Mouse (Mus musculus) E14TG2a.4 (cell line): Measurements from ENCODE around the gene H2-Ke6.
A peak's percentile ranks its signal among the peaks of the same experiment; 100 is the strongest.
"Not testable (repeated sequence)": the region's sequence is repeated elsewhere in the genome, so short reads cannot be mapped to it uniquely, and the experiment has no call there.

Experiments
- H3K27me3 ChIP-seq: 2 replicates; pipeline ENCODE4 v1.6.1; 2014; ENCODE audit warnings: low read length, control low read depth; ENCODE audit not compliant: insufficient read depth
- H3K36me3 ChIP-seq: 2 replicates; pipeline ENCODE4 v1.6.1; 2014; ENCODE audit warnings: low read length, control low read depth; ENCODE audit not compliant: insufficient read depth
- H3K4me1 ChIP-seq: replicated peaks from 2 replicates; pipeline ENCODE4 v1.6.1; 2014; ENCODE audit warnings: low read depth, low read length, control low read depth
- H3K4me3 ChIP-seq: replicated peaks from 2 replicates; pipeline ENCODE4 v1.5.1; 2014; ENCODE audit warnings: mild to moderate bottlenecking, low read length
- H3K9me3 ChIP-seq: 2 replicates; pipeline ENCODE4 v1.6.1; 2014; ENCODE audit warnings: low read length, control low read depth
- CTCF ChIP-seq: conservative IDR thresholded peaks from 2 replicates; pipeline ENCODE4 v1.5.1; 2014; ENCODE audit warnings: low read length
- NANOG ChIP-seq: IDR thresholded peaks from 2 replicates; pipeline ENCODE4 v1.6.1; 2014; ENCODE audit warnings: borderline replicate concordance, low read length, mixed read lengths
- POU5F1 ChIP-seq: IDR thresholded peaks from 2 replicates; pipeline ENCODE4 v1.6.1; 2014; ENCODE audit warnings: low read length, borderline replicate concordance

H2-Ke6 gene

DNA sequence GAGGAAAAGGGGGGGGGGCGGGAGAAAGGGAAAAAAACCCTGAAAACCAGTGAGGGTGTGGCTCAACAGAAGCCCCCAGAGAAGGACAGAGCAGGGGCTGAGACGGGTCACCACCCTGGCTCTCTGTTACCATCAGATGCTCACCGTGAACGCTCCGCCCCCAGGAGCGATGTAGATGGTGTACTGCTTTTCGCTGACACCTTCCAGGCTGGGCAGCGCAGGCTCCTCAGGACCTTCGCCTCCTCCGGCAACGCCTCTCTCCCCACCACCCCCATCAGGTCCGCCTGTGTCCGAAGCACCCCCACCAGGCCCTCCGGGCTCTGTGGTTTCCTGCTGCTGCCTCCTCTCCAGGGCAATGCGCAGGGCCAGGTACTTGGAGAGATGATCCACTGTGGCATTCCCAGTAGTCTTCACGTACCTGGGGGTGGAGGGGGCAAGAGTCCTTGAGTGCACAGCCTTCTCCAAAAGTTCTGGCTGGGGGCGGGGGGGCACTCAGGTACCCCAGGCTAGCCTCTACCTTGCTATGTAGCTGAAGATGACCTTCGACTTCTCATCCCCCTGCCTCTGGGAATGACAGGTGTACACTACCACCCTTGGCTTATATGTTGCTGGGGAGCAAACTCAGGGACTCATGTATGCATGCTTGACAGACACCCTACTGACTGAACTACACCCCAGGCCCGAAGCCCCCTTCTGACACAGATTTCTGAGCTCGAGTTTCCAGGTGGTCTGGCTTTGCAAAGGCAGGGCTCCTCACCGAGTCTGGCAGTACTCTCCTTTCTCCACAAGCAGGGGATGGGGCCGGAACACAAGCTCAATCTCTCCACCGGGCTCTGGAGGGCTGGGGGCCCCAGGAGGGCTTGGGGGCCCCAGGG lies 6.1 kb downstream of the H2-Ke6 start:
- Histone ChIP-seq H3K4me3 (peak overlapping the region; percentile 95), H3K36me3 (peaks cover 26% of the 10 kb centered on the region)
- TF ChIP-seq POU5F1 (no peak), NANOG (no peak), CTCF (no peak)

DNA sequence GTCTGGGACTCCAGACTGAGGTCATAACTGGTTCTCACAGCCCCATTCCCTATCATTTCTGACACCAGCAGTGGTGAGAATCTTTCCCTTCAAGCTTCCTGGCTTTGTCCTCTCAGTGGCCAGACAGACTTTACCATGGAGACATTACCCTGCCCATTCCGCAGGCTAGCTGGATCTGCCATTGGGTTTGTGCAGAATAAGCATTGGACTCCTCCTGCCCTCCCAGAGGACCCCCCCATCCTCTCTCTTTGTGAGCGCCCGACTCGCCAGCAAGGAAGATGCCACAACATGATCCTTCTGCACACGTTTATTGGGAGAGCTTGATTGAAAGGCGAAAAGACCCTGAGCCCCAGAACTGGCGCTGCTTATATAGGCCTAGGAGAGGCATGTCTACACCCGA lies 14.4 kb downstream of the H2-Ke6 start:
- H3K9me3 ChIP-seq: peaks cover 51% of the 10 kb centered on the region
- H3K27me3 ChIP-seq: no peaks in the 10 kb centered on the region
- H3K4me3 ChIP-seq: no peak overlapping the region
- TF ChIP-seq NANOG (no peak), POU5F1 (no peak), CTCF (no peak)
- H3K4me1 ChIP-seq: no peaks in the 10 kb centered on the region
- no peaks in the 10 kb centered on the region for H3K36me3 ChIP-seq

More for the DNA sequence above, 6.1 kb downstream of the H2-Ke6 start:
- Histone ChIP-seq H3K27me3 (peaks cover 16% of the 10 kb centered on the region), H3K9me3 (peaks cover 44% of the 10 kb centered on the region), H3K4me1 (peaks cover 47% of the 10 kb centered on the region)

DNA sequence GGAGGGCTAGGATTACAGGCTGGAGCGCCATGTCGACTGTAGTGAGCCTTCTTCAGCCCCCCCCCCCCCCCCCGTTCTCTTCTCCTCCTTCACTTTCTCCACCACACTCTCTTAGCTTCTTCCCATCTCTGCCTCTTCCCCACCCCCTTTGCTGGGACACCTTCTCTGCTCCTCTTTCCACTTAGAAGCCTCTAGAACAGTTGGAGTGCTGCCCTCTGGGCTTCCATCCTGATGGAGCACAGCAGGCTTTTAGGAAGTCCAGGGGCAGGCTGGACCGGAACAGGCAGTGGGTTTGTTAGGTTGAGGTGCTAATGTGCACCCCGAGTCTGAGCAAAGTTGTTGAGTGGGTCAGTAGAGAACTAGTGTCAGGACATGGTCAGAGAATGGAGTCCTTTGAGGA lies 17.7 kb downstream of the H2-Ke6 start:
- Histone ChIP-seq H3K36me3 (no peaks in the 10 kb centered on the region), H3K4me1 (peaks cover 4% of the 10 kb centered on the region), H3K27me3 (peaks cover 9% of the 10 kb centered on the region; the same call in 1 of the 2 replicates), H3K9me3 (peaks cover 23% of the 10 kb centered on the region), H3K4me3 (no peak overlapping the region)
- TF ChIP-seq CTCF: no peak
- TF ChIP-seq NANOG: no peak
- TF ChIP-seq POU5F1: no peak

DNA sequence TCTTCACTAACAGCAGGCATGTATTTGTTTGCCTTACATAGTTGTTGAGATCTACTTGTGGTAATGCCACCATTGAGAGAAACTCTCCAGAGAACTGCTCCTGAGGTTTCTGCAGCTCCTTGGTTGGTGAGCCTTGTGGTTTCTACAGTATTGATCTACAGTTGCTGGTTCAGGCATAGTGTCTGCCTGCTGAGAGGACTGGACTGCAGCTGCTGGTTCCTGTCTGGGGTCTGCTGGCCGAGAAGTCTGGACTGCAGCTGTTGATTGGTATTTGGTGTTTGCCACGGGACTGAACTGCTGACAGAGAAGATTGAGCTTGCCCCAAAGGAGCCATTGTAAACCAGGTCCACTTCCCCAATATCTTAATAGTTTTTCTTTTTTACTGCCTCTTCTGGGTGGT lies 21.3 kb downstream of the H2-Ke6 start:
- Histone ChIP-seq H3K36me3 (no peaks in the 10 kb centered on the region), H3K4me1 (peaks cover 13% of the 10 kb centered on the region), H3K27me3 (peaks cover 18% of the 10 kb centered on the region), H3K9me3 (0 out of 2 replicates have a peak, but pooled peaks cover 4% of the 10 kb centered on the region), H3K4me3 (no peak overlapping the region)
- no peak for TF ChIP-seq NANOG
- TF ChIP-seq POU5F1: no peak
- TF ChIP-seq CTCF: no peak

DNA sequence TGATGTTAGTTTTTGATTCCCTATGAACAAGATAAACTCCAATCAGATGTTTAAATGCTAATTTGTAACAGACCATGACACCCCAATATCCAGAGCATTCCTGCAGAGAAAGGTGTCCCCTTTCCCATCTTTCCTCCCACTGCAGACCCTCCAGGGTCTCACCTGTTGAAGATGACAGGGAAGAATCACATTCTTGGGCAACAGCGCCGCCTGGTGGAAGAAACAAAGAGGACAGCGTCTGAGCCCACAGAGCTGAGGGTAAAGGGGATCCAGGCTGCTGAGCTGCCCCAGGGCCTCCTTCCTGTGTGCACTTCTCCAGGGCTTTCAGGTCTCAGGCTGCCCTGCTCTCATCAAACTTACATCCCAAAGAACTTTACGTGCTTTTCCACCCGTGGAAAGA lies 24.4 kb downstream of the H2-Ke6 start:
- TF ChIP-seq CTCF: peak; percentile 96
- no peak for TF ChIP-seq POU5F1
- TF ChIP-seq NANOG: no peak
- no peaks in the 10 kb centered on the region for H3K36me3 ChIP-seq
- 0 out of 2 replicates have a peak, but pooled peaks cover 4% of the 10 kb centered on the region for H3K9me3 ChIP-seq
- peaks cover 49% of the 10 kb centered on the region for H3K27me3 ChIP-seq
- peaks cover 21% of the 10 kb centered on the region for H3K4me1 ChIP-seq
- peak overlapping the region; percentile 39; the same call in 1 of the 2 replicates for H3K4me3 ChIP-seq

DNA sequence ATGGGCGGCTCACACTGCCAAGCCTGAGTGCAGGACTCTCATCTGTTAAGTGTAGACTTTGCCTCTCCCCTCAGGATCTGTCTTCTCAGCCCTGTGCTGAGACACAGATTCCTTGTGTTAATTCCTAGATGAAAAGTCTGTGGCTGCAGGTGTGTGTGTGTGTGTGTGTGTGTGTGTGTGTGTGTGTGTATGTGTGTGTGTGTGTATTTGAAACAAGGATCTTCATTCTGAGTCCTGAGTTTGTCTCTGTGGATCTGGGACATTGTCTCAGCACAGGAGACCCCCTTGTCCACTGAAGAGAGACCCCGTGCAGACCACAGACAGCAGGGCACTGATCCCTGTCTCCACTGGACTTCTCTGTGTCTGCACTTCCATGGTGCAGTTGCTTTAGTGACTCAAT lies 27.1 kb downstream of the H2-Ke6 start:
- not testable (repeated sequence) for H3K9me3 ChIP-seq, H3K36me3 ChIP-seq, H3K4me3 ChIP-seq
- Histone ChIP-seq H3K4me1 (peaks cover 18% of the 10 kb centered on the region), H3K27me3 (peaks cover 66% of the 10 kb centered on the region)

DNA sequence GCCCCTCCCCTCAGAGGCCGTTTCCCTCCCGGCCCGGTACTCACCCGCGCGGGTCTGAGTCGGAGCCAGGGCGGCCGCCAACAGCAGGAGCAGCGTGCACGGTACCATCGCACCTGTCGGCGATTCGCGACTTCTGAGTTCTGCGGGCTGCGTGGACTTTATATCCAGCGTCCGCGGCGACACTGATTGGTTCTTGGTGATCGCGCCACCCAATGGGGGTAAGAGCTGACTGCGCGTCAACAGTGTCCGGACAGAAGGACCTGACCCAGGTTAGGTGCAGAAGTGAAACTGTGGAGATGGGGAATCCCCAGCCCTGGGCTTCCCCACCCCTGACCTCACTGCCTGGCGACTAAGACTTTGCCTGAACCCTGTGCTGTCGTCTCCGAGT lies 27.7 kb downstream of the H2-Ke6 start, which contains the start of gene H2-K1:
Gene H2-K1, minus strand, starts transcription at position 198 of the 388 bp plus-strand sequence.
- Histone ChIP-seq H3K36me3 (no peaks in the 10 kb centered on the region), H3K4me3 (peak within 1 kb of the TSS; percentile 80), H3K27me3 (peaks cover 66% of the 10 kb centered on the region), H3K4me1 (peaks cover 18% of the 10 kb centered on the region), H3K9me3 (0 out of 2 replicates have a peak, but pooled peaks cover 4% of the 10 kb centered on the region)
- TF ChIP-seq NANOG (no peak), CTCF (no peak), POU5F1 (no peak)

DNA sequence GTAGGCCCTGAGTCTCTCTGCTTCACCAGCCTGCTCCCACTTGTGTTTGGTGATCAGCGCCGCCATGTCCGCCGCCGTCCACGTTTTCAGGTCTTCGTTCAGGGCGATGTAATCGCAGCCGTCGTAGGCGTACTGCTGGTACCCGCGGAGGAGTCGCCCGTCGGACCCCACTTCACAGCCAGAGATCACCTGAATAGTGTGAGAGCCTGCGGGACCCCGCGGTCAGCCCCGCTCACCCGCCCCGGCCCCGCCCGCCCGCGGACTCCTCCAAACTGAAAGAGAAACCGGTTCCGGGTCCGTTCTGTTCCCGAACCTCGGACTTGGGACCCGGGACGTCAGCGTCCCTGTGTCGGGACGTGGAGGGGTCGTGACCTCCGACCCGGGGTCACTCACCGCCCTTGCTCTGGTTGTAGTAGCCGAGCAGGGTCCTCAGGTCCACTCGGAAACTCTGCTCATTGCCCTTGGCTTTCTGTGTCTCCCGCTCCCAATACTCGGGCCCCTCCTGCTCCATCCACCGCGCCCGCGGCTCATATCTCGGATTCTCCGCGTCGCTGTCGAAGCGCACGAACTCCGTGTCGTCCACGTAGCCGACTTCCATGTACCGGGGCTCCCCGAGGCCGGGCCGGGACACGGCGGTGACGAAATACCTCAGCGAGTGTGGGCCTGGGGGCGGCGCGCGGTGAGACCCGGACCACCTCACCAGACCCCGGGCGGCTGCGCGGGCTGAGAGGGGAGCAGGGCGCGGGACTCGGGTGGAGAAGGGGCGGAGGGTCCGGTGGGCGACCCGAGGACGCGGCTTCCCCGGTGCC lies 28.3 kb downstream of the H2-Ke6 start:
- Histone ChIP-seq H3K27me3 (peaks cover 69% of the 10 kb centered on the region), H3K36me3 (no peaks in the 10 kb centered on the region), H3K4me3 (peak overlapping the region; percentile 80), H3K4me1 (peaks cover 18% of the 10 kb centered on the region), H3K9me3 (0 out of 2 replicates have a peak, but pooled peaks cover 4% of the 10 kb centered on the region)
- TF ChIP-seq CTCF (no peak), POU5F1 (no peak)

DNA sequence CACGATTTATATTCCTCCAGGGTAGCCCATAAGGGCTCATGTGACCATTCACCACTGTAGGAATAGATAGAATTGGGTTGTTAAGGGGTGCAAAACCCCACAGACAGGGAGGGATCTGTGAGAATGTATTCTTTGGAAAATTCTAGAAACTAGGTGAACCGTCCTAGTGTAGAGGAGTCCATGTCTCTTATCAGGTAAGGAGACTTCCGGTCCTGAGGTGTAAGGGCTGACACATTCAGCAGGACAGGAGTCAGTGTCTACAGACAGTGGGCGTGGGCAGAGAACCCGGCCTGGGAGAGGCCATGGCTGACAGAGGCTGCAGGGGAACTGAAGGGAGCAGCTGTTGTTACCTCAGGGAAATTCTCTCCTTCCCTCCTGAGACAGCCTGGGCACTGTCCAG lies 29.2 kb downstream of the H2-Ke6 start:
- Histone ChIP-seq H3K27me3 (peaks cover 69% of the 10 kb centered on the region), H3K4me1 (peaks cover 10% of the 10 kb centered on the region)
- not testable (repeated sequence) for H3K9me3 ChIP-seq, H3K4me3 ChIP-seq, H3K36me3 ChIP-seq

DNA sequence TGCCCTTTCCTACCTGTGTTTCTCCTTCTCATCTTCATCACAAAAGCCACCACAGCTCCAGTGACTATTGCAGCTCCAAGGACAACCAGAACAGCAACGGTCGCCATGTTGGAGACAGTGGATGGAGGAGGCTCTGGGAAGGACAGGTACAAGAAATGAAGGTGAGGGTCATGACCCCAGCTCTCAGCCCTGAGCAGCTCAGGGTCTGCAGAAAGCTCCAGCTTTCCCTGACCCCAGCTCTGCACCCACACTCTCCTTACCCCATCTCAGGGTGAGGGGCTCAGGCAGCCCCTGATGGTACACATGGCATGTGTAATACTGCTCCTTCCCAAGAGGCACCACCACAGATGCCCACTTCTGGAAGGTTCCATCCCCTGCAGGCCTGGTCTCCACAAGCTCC lies 30.8 kb downstream of the H2-Ke6 start:
- not testable (repeated sequence) for H3K36me3 ChIP-seq, H3K4me1 ChIP-seq

More for the DNA sequence above, 30.8 kb downstream of the H2-Ke6 start:
- not testable (repeated sequence) for H3K9me3 ChIP-seq, H3K4me3 ChIP-seq
- peaks cover 64% of the 10 kb centered on the region for H3K27me3 ChIP-seq
